In the genomic region with DNA sequence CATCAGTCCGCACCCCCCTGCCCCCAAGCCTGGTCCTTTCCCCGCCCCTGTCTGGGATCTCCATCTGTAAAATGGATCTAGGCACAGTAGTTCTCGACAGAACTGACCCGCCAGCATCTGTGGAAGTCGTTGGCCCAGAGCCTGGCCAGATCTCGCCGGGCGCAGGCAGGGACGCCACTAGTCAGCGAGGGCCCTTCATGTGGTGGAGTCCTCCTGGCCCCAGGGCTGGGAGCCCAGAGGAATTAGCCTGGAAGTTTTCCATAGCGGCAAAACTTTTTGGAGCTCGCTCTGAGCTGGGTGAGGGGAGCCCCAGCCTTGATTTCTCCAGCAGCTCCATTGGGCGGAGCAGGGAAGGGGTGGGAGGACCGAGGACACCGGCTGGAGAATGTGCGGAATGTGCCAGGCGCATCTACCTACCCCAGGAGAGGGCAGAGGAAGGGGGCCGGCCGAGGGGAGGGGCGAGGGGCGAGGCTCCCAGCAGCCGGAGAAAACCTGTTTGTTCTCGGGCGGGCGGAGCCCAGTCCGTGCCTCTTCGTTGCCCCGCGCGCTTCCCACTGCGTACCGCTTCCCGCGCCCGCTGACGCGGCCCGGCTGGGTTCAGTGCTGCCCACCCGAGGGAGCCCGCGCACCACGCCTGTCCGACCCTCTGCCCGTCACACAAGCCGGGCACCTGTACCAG, we compare ENCODE assay signal across 8 mouse cellular contexts. TPM values are rescaled to one million over a fixed set of nuclear protein-coding genes. Genes with fewer than 3 reads are reported as not detected.
A peak's percentile ranks its signal among the peaks of the same experiment; 100 is the strongest.
DNase-seq lines count a peak whose midpoint lies in the region; ATAC-seq and TF ChIP-seq lines count a peak whose summit lies in the region.

TSS of gene Zfp185 (plus strand) at position 499 of the 679 bp plus-strand sequence.

- 28% methylated on average over 19 of the region's 45 CpGs for WGBS in hindbrain, embryonic 12.5 days
- WGBS in limb, embryonic 15.5 days, result 19% methylated on average over 43 of the region's 45 CpGs
- 25% methylated on average over 21 of the region's 45 CpGs for WGBS in midbrain, embryonic 16.5 days

- peaks cover 17% of the 10 kb centered on the region for H3K27me3 ChIP-seq in hindbrain, embryonic 12.5 days
- H3K27me3 ChIP-seq in limb, embryonic 15.5 days, result no peaks in the 10 kb centered on the region; the same call in 1 of the 2 replicates
- no peaks in the 10 kb centered on the region for H3K27me3 ChIP-seq in midbrain, embryonic 16.5 days (ENCODE audit: control insufficient read depth, insufficient read depth, low read depth, low read length)

- H3K9ac ChIP-seq in hindbrain, embryonic 12.5 days, result peak within 1 kb of the TSS; percentile 35; the same call in 1 of the 2 replicates
- peak within 1 kb of the TSS; percentile 39; the same call in 1 of the 2 replicates for H3K9ac ChIP-seq in limb, embryonic 15.5 days
- H3K9ac ChIP-seq in midbrain, embryonic 16.5 days (ENCODE audit: low read depth, low read length), result no peak within 1 kb of the TSS

- intact Hi-C loops in gastrocnemius, adult 2 months (cut with DNase I), result no loop called here
- intact Hi-C loops in left cerebral cortex, postnatal 36 days (cut with DNase I), result no loop called here

- H3K4me2 ChIP-seq in hindbrain, embryonic 12.5 days (replicated peaks), result peak within 1 kb of the TSS; percentile 56
- peak within 1 kb of the TSS; percentile 51 for H3K4me2 ChIP-seq in limb, embryonic 15.5 days
- peak within 1 kb of the TSS; percentile 48 for H3K4me2 ChIP-seq in midbrain, embryonic 16.5 days (ENCODE audit: low read length)

- H3K36me3 ChIP-seq in hindbrain, embryonic 12.5 days, result no peaks in the 10 kb centered on the region
- no peaks in the 10 kb centered on the region for H3K36me3 ChIP-seq in limb, embryonic 15.5 days
- no peaks in the 10 kb centered on the region for H3K36me3 ChIP-seq in midbrain, embryonic 16.5 days (ENCODE audit: control insufficient read depth, insufficient read depth, low read length)

- peak; percentile 60 for ATAC-seq in hindbrain, embryonic 12.5 days (ENCODE audit: low FRiP score)
- peak; percentile 82 for ATAC-seq in limb, embryonic 15.5 days (ENCODE audit: insufficient number of reproducible peaks, low FRiP score, low TSS enrichment, low read depth)
- peak; percentile 72 for ATAC-seq in midbrain, embryonic 16.5 days

- no peaks in the 10 kb centered on the region for H3K9me3 ChIP-seq in hindbrain, embryonic 12.5 days (replicated peaks)
- H3K9me3 ChIP-seq in limb, embryonic 15.5 days, result no peaks in the 10 kb centered on the region
- H3K9me3 ChIP-seq in midbrain, embryonic 16.5 days (replicated peaks; ENCODE audit: control insufficient read depth, low read length, poor library complexity, severe bottlenecking), result no peaks in the 10 kb centered on the region

- no peaks in the 10 kb centered on the region for H3K4me1 ChIP-seq in hindbrain, embryonic 12.5 days
- peaks cover 7% of the 10 kb centered on the region; the same call in 1 of the 2 replicates for H3K4me1 ChIP-seq in limb, embryonic 15.5 days
- H3K4me1 ChIP-seq in midbrain, embryonic 16.5 days (ENCODE audit: control insufficient read depth, insufficient read depth, low read length), result no peaks in the 10 kb centered on the region

- peak within 1 kb of the TSS; percentile 71 for H3K4me3 ChIP-seq in gastrocnemius, adult 2 months
- peak within 1 kb of the TSS; percentile 34 for H3K4me3 ChIP-seq in hindbrain, embryonic 12.5 days
- H3K4me3 ChIP-seq in limb, embryonic 15.5 days, result peak within 1 kb of the TSS; percentile 44
- peak within 1 kb of the TSS; percentile 26 for H3K4me3 ChIP-seq in midbrain, embryonic 16.5 days (ENCODE audit: low read depth, low read length)

- no peak for TF ChIP-seq CTCF in gastrocnemius, adult 2 months (IDR thresholded peaks at IDR 0.05)

- H3K27ac ChIP-seq in gastrocnemius, adult 2 months, result peak within 1 kb of the TSS; percentile 72
- no peak within 1 kb of the TSS for H3K27ac ChIP-seq in hindbrain, embryonic 12.5 days
- peak within 1 kb of the TSS; percentile 74 for H3K27ac ChIP-seq in limb, embryonic 15.5 days
- no peak within 1 kb of the TSS for H3K27ac ChIP-seq in midbrain, embryonic 16.5 days (ENCODE audit: low read length)

- peak; percentile 53 for DNase-seq in CD4-positive, CD25-positive, alpha-beta regulatory T cell, adult 2 months (ENCODE audit: low read depth, low spot score)
- DNase-seq in adrenal gland, postnatal 10 days, result peak; percentile 59
- DNase-seq in gastrocnemius, adult 2 months, result peak; percentile 71
- DNase-seq in thymus, postnatal 25 days, result peak; percentile 60
- DNase-seq in left cerebral cortex, postnatal 36 days (ENCODE audit: low spot score in 2 of 2), result no peak

RNA-seq across cellular contexts. Expression of gene Zfp185, which starts in this region (rescaled TPM):
- 1 to 10 TPM; 4.1 to 4.4 TPM for total RNA-seq in adrenal gland, postnatal 10 days (2021)
- 1 to 10 TPM in 1 of 2 experiments, under 1 TPM in 1; 0.82 to 2.5 TPM for total RNA-seq in gastrocnemius, adult 2 months (2021)
- polyA plus RNA-seq in hindbrain, embryonic 12.5 days (2016; fragmentation: Nextera tagmentation; extraction: Ambion mirVana), result 6.9 and 8.8 TPM in 2 replicates
- 76.3 and 82.8 TPM in 2 replicates for polyA plus RNA-seq in limb, embryonic 15.5 days (2015; fragmentation: Nextera tagmentation; extraction: Ambion mirVana)
- 0.97 and 1.3 TPM in 2 replicates for polyA plus RNA-seq in midbrain, embryonic 16.5 days (2015; fragmentation: Nextera tagmentation; extraction: Ambion mirVana)
- under 1 TPM; 0.54 to 0.63 TPM for total RNA-seq in left cerebral cortex, postnatal 36 days (2021)

Comparison
In these comparisons a context has a peak if more than half of its experiments do, and no peak if none do; other contexts are left out.
1. DNase-seq: peak in CD4-positive, CD25-positive, alpha-beta regulatory T cell, adult 2 months (single experiment), adrenal gland, postnatal 10 days (single experiment), gastrocnemius, adult 2 months (single experiment) and thymus, postnatal 25 days (single experiment); none in left cerebral cortex, postnatal 36 days (0 of 2).
2. H3K27ac ChIP-seq: peak in gastrocnemius, adult 2 months (single experiment) and limb, embryonic 15.5 days (single experiment); none in hindbrain, embryonic 12.5 days (single experiment) and midbrain, embryonic 16.5 days (single experiment).
3. Peak in every context shown above with its lines, with median percentiles within 50 percentile points of each other: H3K4me3 ChIP-seq, ATAC-seq and H3K4me2 ChIP-seq.